Comparison of ENCODE assay signal across 8 mouse cellular contexts in genomic region chr12:35884892-35885558, GRCm38 (mm10). TPM values are rescaled to one million over a fixed set of nuclear protein-coding genes. Genes with fewer than 3 reads are reported as not detected.
DNase-seq lines count a peak whose midpoint lies in the region; ATAC-seq lines count a peak whose summit lies in the region.

No protein-coding gene starts in this region.

- no peak overlapping the region for H3K4me3 ChIP-seq in forebrain, embryonic 14.5 days (ENCODE audit: low read depth, low read length)

- H3K9ac ChIP-seq in forebrain, embryonic 14.5 days (ENCODE audit: low read length): no peak overlapping the region

- no peaks in the 10 kb centered on the region for H3K36me3 ChIP-seq in forebrain, embryonic 14.5 days (ENCODE audit: control insufficient read depth, insufficient read depth, low read length)

- no peaks in the 10 kb centered on the region for H3K9me3 ChIP-seq in forebrain, embryonic 14.5 days (replicated peaks; ENCODE audit: control insufficient read depth, low read length)

- 58% methylated on average over 9 of the region's 9 CpGs for WGBS in forebrain, embryonic 14.5 days

- intact Hi-C loops in gastrocnemius, postnatal 14 days (cut with DNase I; ENCODE audit: low total_unique reads): no loop called here

- no peak overlapping the region for H3K27ac ChIP-seq in forebrain, embryonic 14.5 days (ENCODE audit: low read depth, low read length)

- H3K4me2 ChIP-seq in forebrain, embryonic 14.5 days (ENCODE audit: low read length): no peak overlapping the region

- DNase-seq in gastrocnemius, postnatal 14 days: peak; percentile 26
- no peak for DNase-seq in gastrocnemius, adult 8-10 months (ENCODE audit: low spot score in 2 of 2)
- DNase-seq in 3T3-L1 (ENCODE audit: low read depth, low spot score) (peak; percentile 63), ZHBTc4 (ENCODE audit: low read depth, low spot score) (peak; percentile 57), MN1 (ENCODE audit: low spot score) (no peak)
- peak; percentile 17 for DNase-seq in layer of hippocampus, adult 9-11 months
- DNase-seq in forebrain, embryonic 14.5 days (ENCODE audit: low spot score): no peak

- H3K4me1 ChIP-seq in forebrain, embryonic 14.5 days (ENCODE audit: control insufficient read depth, insufficient read depth, low read length): no peaks in the 10 kb centered on the region

- peak; percentile 75 for ATAC-seq in megakaryocyte progenitor cell, adult 5-6 weeks (replicated peaks; ENCODE audit: poor library complexity)
- no peak for ATAC-seq in forebrain, embryonic 14.5 days

- H3K27me3 ChIP-seq in forebrain, embryonic 14.5 days (replicated peaks; ENCODE audit: control insufficient read depth, insufficient read depth, low read length): no peaks in the 10 kb centered on the region

RNA-seq across cellular contexts. Expression of gene Agr3, which starts 40.4 kb away (rescaled TPM):
- not detected for total RNA-seq in gastrocnemius, postnatal 14 days (2021)
- total RNA-seq in gastrocnemius, adult 8-10 months (2022): not detected
- total RNA-seq in megakaryocyte progenitor cell, adult 5-6 weeks (2015): not detected in 2 replicates
- not detected in 2 replicates for total RNA-seq in megakaryocyte progenitor cell, adult 5-6 weeks (2017)
- polyA plus RNA-seq in forebrain, embryonic 14.5 days (2014; fragmentation: Nextera tagmentation; extraction: Ambion mirVana): not detected in 2 replicates

Comparison
In these comparisons a context has a peak if more than half of its experiments do, and no peak if none do; other contexts are left out.
1. DNase-seq: peak in gastrocnemius, postnatal 14 days (single experiment), 3T3-L1 (single experiment), ZHBTc4 (single experiment) and layer of hippocampus, adult 9-11 months (single experiment); none in gastrocnemius, adult 8-10 months (0 of 2), forebrain, embryonic 14.5 days (single experiment) and MN1 (single experiment).